Mouse (Mus musculus) heart, embryonic 11.5 days (tissue): ENCODE data around the gene Bcl2l11. TPM values are rescaled to one million over a fixed set of nuclear protein-coding genes. Genes with fewer than 3 reads are reported as not detected.
A peak's percentile ranks its signal among the peaks of the same experiment; 100 is the strongest.

ENCODE experiments used
- ATAC-seq: fragments of 200-750 bp; cut with Nextera tagmentation; replicated peaks from 2 replicates; pipeline ENCODE4 v1.8.0; 2017; ENCODE audit warnings: moderate library complexity; ENCODE audit not compliant: insufficient number of reproducible peaks, low FRiP score, low TSS enrichment
- H3K27ac ChIP-seq: fragments of 300-500 bp; sonication (generic); 2 replicates; pipeline ENCODE4 v1.5.1; 2014; ENCODE audit warnings: mild to moderate bottlenecking, low read depth, low read length
- H3K27me3 ChIP-seq: fragments of 300-500 bp; sonication (generic); 2 replicates; pipeline ENCODE4 v1.6.1; 2014; ENCODE audit warnings: mild to moderate bottlenecking, low read length, mixed read lengths; ENCODE audit not compliant: control insufficient read depth, insufficient read depth
- H3K36me3 ChIP-seq: fragments of 300-500 bp; sonication (generic); 2 replicates; pipeline ENCODE4 v1.6.1; 2014; ENCODE audit warnings: mild to moderate bottlenecking, low read length, moderate library complexity, mixed read lengths; ENCODE audit not compliant: control insufficient read depth, insufficient read depth
- H3K4me1 ChIP-seq: fragments of 300-500 bp; sonication (generic); 2 replicates; pipeline ENCODE4 v1.6.1; 2014; ENCODE audit warnings: low read length; ENCODE audit not compliant: control insufficient read depth, insufficient read depth
- H3K4me2 ChIP-seq: fragments of 300-500 bp; sonication (generic); 2 replicates; pipeline ENCODE4 v1.6.1; 2014; ENCODE audit warnings: mild to moderate bottlenecking, moderate library complexity
- H3K4me3 ChIP-seq: fragments of 300-500 bp; sonication (generic); 2 replicates; pipeline ENCODE4 v1.5.1; 2014; ENCODE audit warnings: low read depth, low read length
- H3K9ac ChIP-seq: fragments of 300-500 bp; sonication (generic); 2 replicates; pipeline ENCODE4 v1.6.1; 2014; ENCODE audit warnings: mild to moderate bottlenecking, low read depth, low read length, moderate library complexity
- H3K9me3 ChIP-seq: fragments of 300-500 bp; sonication (generic); replicated peaks from 2 replicates; pipeline ENCODE4 v1.6.1; 2016; ENCODE audit warnings: low read length; ENCODE audit not compliant: control insufficient read depth
- WGBS: fragments of 180-500 bp; shearing (Covaris S2); extraction: QIAGEN DNeasy Blood & Tissue Kit; methylation state at CpG from one replicate; pipeline ENCODE4 v1.1.7; 2014; ENCODE audit not compliant: insufficient replicate concordance; 5-methylcytosine and 5-hydroxymethylcytosine counted together
- polyA plus RNA-seq: library from polyadenylated mRNA; unstranded; fragments of >200 nt; fragmentation: Nextera tagmentation; extraction: Ambion mirVana; gene quantifications from 2 replicates; pipeline ENCODE4 v1.2.1, GENCODE M21; 2014

The Bcl2l11 gene
- polyA plus RNA-seq, 1 experiment from 2014 or later = 11.3 TPM

DNA sequence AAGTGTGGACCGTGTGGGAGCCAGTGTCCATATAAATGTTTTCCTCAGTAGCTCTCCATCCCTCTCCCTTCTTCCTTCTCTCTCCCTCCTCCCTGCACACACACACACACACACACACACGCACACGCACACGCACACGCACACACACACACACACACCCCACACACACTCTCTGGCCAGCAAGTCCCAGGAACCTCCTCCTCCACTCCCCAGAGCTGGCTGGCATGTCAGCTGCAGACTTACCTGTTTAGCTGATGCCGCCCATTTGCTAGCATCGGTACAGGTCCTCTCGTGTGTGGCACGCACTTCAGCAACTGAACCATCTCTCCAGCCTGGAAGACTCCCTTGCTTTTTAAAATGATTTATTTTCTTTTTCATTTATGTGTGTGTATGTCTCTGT is 6.9 kb upstream of the Bcl2l11 start:
- ATAC-seq = no peak
- H3K4me2 ChIP-seq = no peak overlapping the region
- no peak overlapping the region for H3K4me3 ChIP-seq
- no peaks in the 10 kb centered on the region for H3K9me3 ChIP-seq
- peaks cover 10% of the 10 kb centered on the region for H3K4me1 ChIP-seq
- H3K36me3 ChIP-seq = no peaks in the 10 kb centered on the region
- H3K9ac ChIP-seq = no peak overlapping the region
- peaks cover 13% of the 10 kb centered on the region for H3K27me3 ChIP-seq
- 90% methylated on average over 9 of the region's 9 CpGs for WGBS
- no peak overlapping the region for H3K27ac ChIP-seq

GRCm38 (mm10) chr2:128122491-128122890 is 3.3 kb upstream of the Bcl2l11 start:
- Histone ChIP-seq H3K27ac (no peak overlapping the region), H3K4me2 (peak overlapping the region; percentile 99), H3K4me1 (peaks cover 16% of the 10 kb centered on the region), H3K9me3 (no peaks in the 10 kb centered on the region), H3K36me3 (no peaks in the 10 kb centered on the region), H3K4me3 (peak overlapping the region; percentile 57), H3K9ac (no peak overlapping the region), H3K27me3 (peaks cover 21% of the 10 kb centered on the region)
- under 1% methylated on average over 9 of the region's 9 CpGs for WGBS
- no peak for ATAC-seq

DNA sequence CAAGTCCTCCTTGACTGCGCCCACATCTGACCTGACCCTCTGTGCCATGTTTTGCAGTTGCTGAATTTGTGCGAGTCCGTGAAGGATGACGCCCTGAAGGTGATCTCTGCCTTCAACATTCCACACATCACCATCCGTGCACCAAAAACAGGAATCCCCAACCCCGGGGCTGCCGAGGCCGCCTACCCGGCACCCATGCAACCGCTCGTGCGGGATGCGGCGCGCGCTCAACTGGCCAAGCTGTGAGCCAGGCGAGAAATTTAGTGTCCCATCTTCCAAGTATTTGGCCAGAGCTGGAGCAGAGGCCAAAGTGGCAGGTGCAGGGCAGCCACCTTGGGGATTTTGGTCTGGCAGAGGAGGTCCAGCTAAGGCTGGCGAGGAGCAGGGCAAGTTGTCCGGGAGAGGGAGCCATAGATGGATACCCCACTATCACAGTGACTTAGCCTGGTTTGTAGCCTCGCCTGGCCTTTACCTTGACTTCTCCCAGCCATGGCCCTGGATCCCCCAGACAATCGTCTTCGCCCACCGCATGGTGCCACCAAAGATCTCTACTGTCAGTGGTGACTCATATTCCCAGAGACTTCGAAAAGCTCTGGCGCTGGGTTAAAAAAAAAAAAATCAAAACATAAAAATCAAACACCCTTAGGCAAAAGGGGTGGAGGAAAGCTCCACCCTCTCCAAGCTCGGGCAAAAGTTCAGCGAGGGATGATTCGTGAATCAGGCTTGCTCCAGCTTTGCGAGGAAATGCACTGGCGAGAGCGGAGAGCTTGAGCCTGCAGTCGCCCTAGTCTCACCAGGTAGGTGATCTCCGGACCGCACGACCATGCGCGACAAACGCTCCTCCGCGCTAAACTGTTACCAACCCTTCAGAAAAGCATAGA is 2.7 kb upstream of the Bcl2l11 start:
- Histone ChIP-seq H3K4me2 (peak overlapping the region; percentile 99), H3K27me3 (peaks cover 21% of the 10 kb centered on the region), H3K36me3 (no peaks in the 10 kb centered on the region), H3K4me1 (peaks cover 16% of the 10 kb centered on the region), H3K9me3 (no peaks in the 10 kb centered on the region), H3K9ac (0 out of 2 replicates have a peak overlapping the region, but pooled peaks have one; percentile 52), H3K27ac (no peak overlapping the region), H3K4me3 (peak overlapping the region; percentile 57)
- ATAC-seq = no peak
- WGBS = 2% methylated on average over 40 of the region's 40 CpGs

DNA sequence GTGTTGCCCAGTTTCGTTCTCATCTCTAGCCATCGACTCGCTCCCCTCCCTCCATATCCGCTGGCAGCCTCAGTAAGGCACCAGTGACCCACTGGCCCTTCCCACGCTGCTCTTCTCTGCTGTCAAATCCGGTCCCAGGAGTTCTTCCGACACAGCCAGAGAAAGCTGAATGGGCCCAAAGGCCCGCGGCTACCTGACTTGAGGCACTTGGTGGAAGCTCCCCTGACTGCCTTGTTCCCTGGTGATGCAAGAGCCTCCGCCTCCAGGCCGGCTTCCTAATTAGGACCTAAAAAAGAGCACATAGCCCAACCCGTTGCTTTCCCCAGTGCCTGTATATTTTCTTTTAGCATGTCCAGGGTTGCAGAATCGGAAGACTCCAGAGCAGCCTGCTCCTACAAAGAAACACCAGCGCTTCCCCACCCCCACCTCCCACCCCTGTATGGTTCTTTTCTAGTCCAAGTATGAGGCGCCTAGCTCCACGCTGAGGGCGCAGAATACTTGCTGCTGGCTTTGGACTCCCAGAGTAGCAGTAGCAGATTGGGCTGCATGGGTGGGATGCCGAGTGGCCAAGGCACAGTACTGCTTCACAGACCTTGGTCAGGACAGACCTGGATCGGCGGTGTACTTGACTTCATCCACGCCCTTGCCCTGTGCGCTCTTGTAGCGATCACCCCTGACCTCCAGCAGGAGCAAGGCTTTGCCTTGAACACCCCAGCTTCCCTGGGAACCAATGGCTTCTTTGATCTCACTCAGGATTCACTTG is 1.7 kb upstream of the Bcl2l11 start:
- Histone ChIP-seq H3K9ac (peak overlapping the region; percentile 50; the same call in 1 of the 2 replicates), H3K27me3 (peaks cover 21% of the 10 kb centered on the region), H3K27ac (no peak overlapping the region), H3K4me2 (peak overlapping the region; percentile 99), H3K4me3 (peak overlapping the region; percentile 57), H3K36me3 (peaks cover 2% of the 10 kb centered on the region; the same call in 1 of the 2 replicates), H3K9me3 (no peaks in the 10 kb centered on the region), H3K4me1 (peaks cover 21% of the 10 kb centered on the region)
- WGBS = 3% methylated on average over 23 of the region's 23 CpGs
- ATAC-seq = no peak

- Histone ChIP-seq H3K9ac (peak overlapping the region; percentile 68), H3K27me3 (peaks cover 21% of the 10 kb centered on the region), H3K4me2 (peak overlapping the region; percentile 99), H3K27ac (no peak overlapping the region), H3K4me1 (peaks cover 21% of the 10 kb centered on the region), H3K9me3 (no peaks in the 10 kb centered on the region), H3K4me3 (peak overlapping the region; percentile 57), H3K36me3 (peaks cover 3% of the 10 kb centered on the region; the same call in 1 of the 2 replicates)
- 3% methylated on average over 15 of the region's 15 CpGs for WGBS
- no peak for ATAC-seq
Observed at GRCm38 (mm10) chr2:128124693-128125092, 1.1 kb upstream of the Bcl2l11 start.

GRCm38 (mm10) chr2:128126591-128127051 is 783 bp downstream of the Bcl2l11 start:
- H3K9me3 ChIP-seq = no peaks in the 10 kb centered on the region
- H3K27ac ChIP-seq = peak overlapping the region; percentile 85
- no peak for ATAC-seq
- H3K4me1 ChIP-seq = peaks cover 18% of the 10 kb centered on the region
- peak overlapping the region; percentile 99 for H3K4me2 ChIP-seq
- peaks cover 3% of the 10 kb centered on the region; the same call in 1 of the 2 replicates for H3K36me3 ChIP-seq
- H3K4me3 ChIP-seq = peak overlapping the region; percentile 57
- H3K9ac ChIP-seq = peak overlapping the region; percentile 78
- WGBS = under 1% methylated on average over 35 of the region's 35 CpGs
- peaks cover 21% of the 10 kb centered on the region for H3K27me3 ChIP-seq

DNA sequence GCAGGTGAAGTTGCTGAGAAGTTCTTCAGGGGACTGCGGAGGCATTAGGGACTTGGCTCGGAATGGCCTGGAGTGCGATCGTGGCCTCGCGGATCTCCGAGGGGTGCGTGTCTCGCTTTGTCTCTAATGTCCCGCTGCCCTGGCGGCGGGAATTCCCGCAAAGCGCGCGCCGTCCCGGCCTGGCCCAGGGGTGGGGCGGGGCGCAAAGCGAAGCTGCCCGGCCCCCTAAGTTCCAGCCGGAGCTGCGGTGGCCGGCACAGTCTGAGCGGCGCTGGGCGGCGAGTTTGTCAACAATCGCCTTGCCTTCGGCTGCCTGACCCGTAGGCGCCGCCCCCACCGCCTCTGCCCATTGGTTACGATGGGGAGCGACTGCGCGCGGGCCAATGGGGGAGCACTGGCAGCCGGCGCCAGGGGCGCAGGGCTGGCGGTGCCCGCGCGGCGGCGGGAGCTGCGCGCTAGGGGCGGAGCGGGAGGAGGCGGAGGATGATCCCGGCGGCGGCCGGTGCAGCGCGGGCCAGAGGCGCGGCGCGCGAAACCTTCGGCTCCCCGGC is 1.4 kb downstream of the Bcl2l11 start:
- no peaks in the 10 kb centered on the region for H3K9me3 ChIP-seq
- peak overlapping the region; percentile 99 for H3K4me2 ChIP-seq
- H3K4me3 ChIP-seq = peak overlapping the region; percentile 57
- H3K36me3 ChIP-seq = peaks cover 7% of the 10 kb centered on the region; the same call in 1 of the 2 replicates
- WGBS = under 1% methylated on average over 67 of the region's 67 CpGs
- peaks cover 19% of the 10 kb centered on the region for H3K27me3 ChIP-seq
- peak overlapping the region; percentile 85 for H3K27ac ChIP-seq
- peak overlapping the region; percentile 78 for H3K9ac ChIP-seq
- peak; percentile 88 for ATAC-seq
- H3K4me1 ChIP-seq = peaks cover 18% of the 10 kb centered on the region

DNA sequence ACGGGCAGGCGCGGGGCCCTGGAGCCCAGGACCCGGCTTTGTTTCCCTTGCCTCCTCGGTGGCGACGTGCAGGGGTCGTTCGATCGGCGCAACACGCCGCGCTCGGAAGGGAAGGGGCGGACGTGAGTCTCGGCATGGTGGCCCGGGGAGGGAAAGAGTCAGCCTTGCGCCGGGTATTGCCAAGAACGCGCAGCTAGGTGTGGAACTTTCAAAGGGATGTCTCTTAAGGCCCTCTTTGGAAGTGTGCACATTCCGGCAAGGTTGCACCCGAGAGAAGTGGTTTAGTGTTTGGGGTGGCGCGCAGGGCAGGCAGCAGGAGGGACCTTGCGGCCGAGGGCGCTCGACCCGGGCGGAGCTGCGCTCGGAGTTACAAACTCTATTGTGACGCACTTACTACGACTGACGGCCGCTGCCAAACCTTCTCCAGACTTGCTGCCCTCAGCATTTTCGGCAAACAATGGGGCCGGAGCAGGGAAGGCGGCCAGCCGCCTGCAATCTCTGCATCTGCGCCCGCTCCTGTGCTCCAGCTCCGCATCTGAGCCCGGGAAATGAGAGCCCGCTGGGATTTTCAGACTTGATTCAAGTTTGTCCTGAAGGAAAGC is 2.0 kb downstream of the Bcl2l11 start:
- Histone ChIP-seq H3K9me3 (no peaks in the 10 kb centered on the region), H3K4me1 (peaks cover 17% of the 10 kb centered on the region), H3K27me3 (peaks cover 15% of the 10 kb centered on the region), H3K9ac (peak overlapping the region; percentile 78), H3K4me3 (peak overlapping the region; percentile 57), H3K27ac (peak overlapping the region; percentile 85), H3K4me2 (peak overlapping the region; percentile 99), H3K36me3 (peaks cover 7% of the 10 kb centered on the region; the same call in 1 of the 2 replicates)
- 0% methylated on average over 48 of the region's 48 CpGs for WGBS
- ATAC-seq = peak; percentile 25; the same call in 1 of the 2 replicates
